Mouse (Mus musculus): ENCODE results near the gene Olfr834. TPM values are rescaled to one million over a fixed set of nuclear protein-coding genes. Genes with fewer than 3 reads are reported as not detected.

The Olfr834 gene
- not detected for polyA plus RNA-seq (2015; fragmentation: Illumina TruSeq; extraction: RNeasy Lipid Tissue Mini Kit (QIAGEN cat#74804); ENCODE audit: insufficient read depth, low read depth, low replicate concordance)

GRCm38 (mm10) chr9:18987690-18988089, at the start of gene Olfr834:
Olfr834 (plus strand) TSS chr9:18987990.

GRCm38 (mm10) chr9:19032435-19032834, 44.6 kb downstream of the Olfr834 start, which contains the start of gene Olfr835:
Olfr835 (plus strand) TSS chr9:19032735.

Other genes with a start within 250 kb of the Olfr834 start
- not detected for gene Olfr24, start 224.0 kb upstream of the Olfr834 start, polyA plus RNA-seq (2015; fragmentation: Illumina TruSeq; extraction: RNeasy Lipid Tissue Mini Kit (QIAGEN cat#74804); ENCODE audit: insufficient read depth, low read depth, low replicate concordance)
- gene Olfr828, start 168.5 kb upstream of the Olfr834 start, polyA plus RNA-seq (2015; fragmentation: Illumina TruSeq; extraction: RNeasy Lipid Tissue Mini Kit (QIAGEN cat#74804); ENCODE audit: insufficient read depth, low read depth, low replicate concordance) = not detected
- gene Olfr829, start 133.1 kb upstream of the Olfr834 start, polyA plus RNA-seq (2015; fragmentation: Illumina TruSeq; extraction: RNeasy Lipid Tissue Mini Kit (QIAGEN cat#74804); ENCODE audit: insufficient read depth, low read depth, low replicate concordance) = not detected
- not detected for gene Olfr830, start 113.3 kb upstream of the Olfr834 start, polyA plus RNA-seq (2015; fragmentation: Illumina TruSeq; extraction: RNeasy Lipid Tissue Mini Kit (QIAGEN cat#74804); ENCODE audit: insufficient read depth, low read depth, low replicate concordance)
- not detected for gene Olfr832, start 50.9 kb upstream of the Olfr834 start, polyA plus RNA-seq (2015; fragmentation: Illumina TruSeq; extraction: RNeasy Lipid Tissue Mini Kit (QIAGEN cat#74804); ENCODE audit: insufficient read depth, low read depth, low replicate concordance)
- gene Olfr835, start 44.7 kb downstream of the Olfr834 start, polyA plus RNA-seq (2015; fragmentation: Illumina TruSeq; extraction: RNeasy Lipid Tissue Mini Kit (QIAGEN cat#74804); ENCODE audit: insufficient read depth, low read depth, low replicate concordance) = not detected
- not detected for gene Olfr836, start 132.4 kb downstream of the Olfr834 start, polyA plus RNA-seq (2015; fragmentation: Illumina TruSeq; extraction: RNeasy Lipid Tissue Mini Kit (QIAGEN cat#74804); ENCODE audit: insufficient read depth, low read depth, low replicate concordance)
- not detected for gene Olfr837, start 148.3 kb downstream of the Olfr834 start, polyA plus RNA-seq (2015; fragmentation: Illumina TruSeq; extraction: RNeasy Lipid Tissue Mini Kit (QIAGEN cat#74804); ENCODE audit: insufficient read depth, low read depth, low replicate concordance)
- not detected for gene Olfr839-ps1, start 189.3 kb downstream of the Olfr834 start, polyA plus RNA-seq (2015; fragmentation: Illumina TruSeq; extraction: RNeasy Lipid Tissue Mini Kit (QIAGEN cat#74804); ENCODE audit: insufficient read depth, low read depth, low replicate concordance)